Mouse (Mus musculus): ENCODE data around the gene Cyp27b1.

- TF ChIP-seq CTCF (IDR thresholded peaks at IDR 0.05; ENCODE audit: borderline replicate concordance, extremely low read depth, insufficient read depth, insufficient read length) (no peak), POLR2A (IDR thresholded peaks at IDR 0.05; ENCODE audit: borderline replicate concordance, extremely low read depth, insufficient read depth, insufficient read length, poor library complexity, severe bottlenecking) (no peak)
Observed at GRCm38 (mm10) chr10:127069281-127070189, 21.5 kb downstream of the Cyp27b1 start.

Data from brain, embryonic 14.5 days (tissue).